Comparison of ENCODE assay signal across 16 mouse cellular contexts in genomic region chr14:78372102-78372501, GRCm38 (mm10).
"Had no signal": no experiment of that assay in that cellular context is flagged by ENCODE, and none has a peak within 500 bp of the region (broad histone marks: within the 10 kb centered on the region; RNA-seq: fewer than 3 reads in every experiment).

No protein-coding gene starts in this region.

- DNase-seq: gastrocnemius, adult 2 months; gastrocnemius, postnatal 10 days; gastrocnemius, postnatal 25 days; heart, adult 11 months; heart, adult 2 months; heart, postnatal 14 days; heart, postnatal 36 days; kidney, adult 11 months; kidney, adult 2 months; kidney, adult 9 months; kidney, postnatal 25 days; kidney, postnatal 4 days; liver; liver, embryonic 13.5 days had no signal

- ATAC-seq: hindbrain, postnatal 0 days; intestine, embryonic 16.5 days had no signal
